Mouse (Mus musculus) cerebellum, postnatal 36 days (tissue): ENCODE measurements at regions not wholly inside any gene's neighbourhood (a gene's known extent, or its start where the extent isn't known, plus 50 kb on each side); places are given as distances from the start of the nearest gene placed in this dataset.
"Not testable (repeated sequence)": the region's sequence is repeated elsewhere in the genome, so short reads cannot be mapped to it uniquely, and the experiment has no call there.

Source experiments
- DNase-seq, 2 experiments: peaks; one replicate each; pipeline ENCODE4 v3.0.0; 2021 to 2022; ENCODE audit warnings: mixed read lengths in 2 of 2

DNA sequence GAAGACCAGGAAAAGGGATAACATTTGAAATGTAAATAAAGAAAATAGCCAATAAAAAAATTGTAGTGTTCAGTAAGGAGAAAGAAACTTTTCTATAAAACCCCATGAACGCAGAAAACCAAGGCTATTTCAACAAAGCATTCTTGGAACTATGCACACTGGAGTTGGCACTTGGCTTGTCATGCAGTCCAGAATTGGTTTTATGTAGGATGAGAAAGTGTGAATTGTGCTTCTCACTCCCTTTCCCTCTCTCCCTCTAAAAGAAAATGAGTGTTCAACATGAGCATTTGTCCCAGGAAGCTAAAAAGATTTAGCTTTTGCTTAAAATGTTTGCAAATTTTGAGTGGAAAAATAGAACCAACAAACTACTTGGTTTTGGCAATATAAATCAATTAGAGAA, 841.6 kb upstream of the Adam24 start:
- DNase-seq, result no peak

DNA sequence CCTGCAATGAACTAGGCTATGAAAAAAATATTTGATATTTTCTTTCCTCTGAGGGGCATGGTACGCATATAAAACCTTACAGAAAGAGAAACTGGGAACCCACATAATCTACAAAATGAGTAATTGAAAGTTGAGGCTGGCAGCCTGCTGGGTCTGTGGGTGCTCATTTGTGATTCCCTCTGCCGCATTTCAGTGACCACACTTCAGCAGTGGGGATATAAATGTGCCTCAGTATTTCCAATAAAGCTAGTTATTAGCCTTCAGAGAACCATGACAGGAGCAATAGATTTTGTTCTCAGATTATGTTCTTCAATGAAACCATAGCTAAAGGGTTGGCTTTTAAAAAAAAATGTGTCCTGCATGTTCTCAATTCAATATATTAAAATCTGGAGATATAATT, 828.0 kb upstream of the Adam24 start:
- DNase-seq, result no peak

DNA sequence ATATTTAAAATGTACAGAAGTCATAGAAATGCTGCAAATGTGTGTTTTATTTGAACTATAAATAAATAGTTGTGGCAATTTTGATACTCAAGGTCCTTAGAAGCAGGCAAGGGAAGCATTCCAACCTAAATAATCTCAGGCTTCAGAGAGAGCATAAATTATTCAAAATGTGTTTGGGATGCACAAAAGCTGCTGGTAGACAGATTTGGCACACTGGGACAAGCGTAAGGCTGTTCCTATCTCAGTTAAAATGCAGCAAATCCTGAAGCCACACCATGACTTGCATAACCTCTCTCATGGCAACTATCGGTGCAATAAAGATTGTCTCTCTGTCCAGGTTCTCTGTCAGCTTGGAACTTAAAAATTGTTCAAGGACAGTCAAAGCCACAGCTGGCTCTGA, 812.3 kb upstream of the Adam24 start:
- no peak for DNase-seq

DNA sequence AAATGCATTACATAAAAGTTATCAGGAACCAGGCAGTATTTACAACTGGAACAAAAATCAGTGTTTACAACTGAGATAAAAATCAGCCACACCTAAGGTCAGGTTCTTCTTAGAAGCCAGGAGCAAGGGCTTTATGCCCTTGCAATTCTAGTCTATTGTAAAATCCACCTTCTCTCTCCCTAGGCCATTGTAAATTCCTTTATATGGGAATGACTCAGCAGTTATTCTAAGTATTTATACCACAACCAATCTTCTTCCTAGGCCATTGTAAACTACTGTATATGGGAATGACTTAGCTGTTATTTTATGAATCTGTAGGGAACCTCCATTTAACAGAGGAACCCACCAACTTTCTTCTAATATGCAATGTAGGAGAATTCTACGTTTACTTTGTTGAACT, 772.6 kb upstream of the Adam24 start:
- no peak for DNase-seq

DNA sequence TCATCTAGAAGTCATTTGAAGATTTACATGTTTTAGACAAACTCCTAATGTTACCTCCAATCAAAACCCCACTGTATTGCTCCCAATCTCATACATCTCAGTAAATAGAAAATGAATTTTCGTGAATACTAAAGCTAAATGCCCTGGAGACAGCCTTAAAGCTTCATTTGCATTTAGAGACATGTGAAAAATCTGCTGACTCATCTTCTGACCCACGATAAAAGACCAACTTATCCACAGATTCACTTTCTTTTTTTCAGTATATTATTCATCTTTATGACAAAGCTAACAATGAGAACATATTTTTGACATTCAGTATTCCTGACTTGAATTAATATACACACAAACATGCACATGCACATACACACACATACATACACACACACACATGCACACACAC, 762.0 kb upstream of the Adam24 start:
- DNase-seq, result no peak

DNA sequence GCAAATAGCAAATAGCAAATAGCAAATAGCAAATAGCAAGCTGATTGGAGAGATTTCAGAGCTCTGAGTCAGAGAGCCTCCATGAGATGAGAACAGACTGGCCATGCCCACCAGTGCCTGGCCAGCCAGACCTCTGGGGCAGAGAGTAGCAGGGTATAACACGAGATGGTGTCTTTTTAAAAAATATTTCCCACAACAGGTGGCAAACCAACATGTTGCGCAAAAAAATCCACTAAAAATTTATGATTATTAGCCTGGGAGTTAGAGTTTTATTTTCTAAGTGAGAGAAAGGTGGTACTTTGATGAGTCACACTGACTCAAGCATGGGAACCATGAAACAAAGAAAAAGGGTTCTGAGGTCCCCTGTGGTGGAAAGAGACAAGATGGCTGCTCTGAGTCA, 753.5 kb upstream of the Adam24 start:
- no peak for DNase-seq

DNA sequence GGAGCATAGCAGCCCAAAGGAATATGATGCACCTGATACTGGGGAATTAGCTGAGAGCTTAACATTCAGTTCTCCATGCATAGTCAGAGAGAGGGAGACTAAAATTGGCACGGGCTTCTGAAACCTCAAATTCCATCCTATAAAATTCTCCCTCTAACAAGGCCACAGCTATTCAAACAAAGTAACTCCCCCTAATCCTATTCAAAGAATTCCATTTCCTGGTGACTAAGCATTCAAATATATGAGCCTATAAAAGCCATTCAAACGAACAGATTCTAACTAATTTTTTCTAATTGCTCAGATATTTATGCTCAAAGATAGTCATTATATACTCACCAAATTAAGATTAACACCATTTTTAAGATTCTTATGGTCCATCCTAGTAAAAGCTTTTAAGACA, 751.1 kb upstream of the Adam24 start:
- DNase-seq, result no peak

DNA sequence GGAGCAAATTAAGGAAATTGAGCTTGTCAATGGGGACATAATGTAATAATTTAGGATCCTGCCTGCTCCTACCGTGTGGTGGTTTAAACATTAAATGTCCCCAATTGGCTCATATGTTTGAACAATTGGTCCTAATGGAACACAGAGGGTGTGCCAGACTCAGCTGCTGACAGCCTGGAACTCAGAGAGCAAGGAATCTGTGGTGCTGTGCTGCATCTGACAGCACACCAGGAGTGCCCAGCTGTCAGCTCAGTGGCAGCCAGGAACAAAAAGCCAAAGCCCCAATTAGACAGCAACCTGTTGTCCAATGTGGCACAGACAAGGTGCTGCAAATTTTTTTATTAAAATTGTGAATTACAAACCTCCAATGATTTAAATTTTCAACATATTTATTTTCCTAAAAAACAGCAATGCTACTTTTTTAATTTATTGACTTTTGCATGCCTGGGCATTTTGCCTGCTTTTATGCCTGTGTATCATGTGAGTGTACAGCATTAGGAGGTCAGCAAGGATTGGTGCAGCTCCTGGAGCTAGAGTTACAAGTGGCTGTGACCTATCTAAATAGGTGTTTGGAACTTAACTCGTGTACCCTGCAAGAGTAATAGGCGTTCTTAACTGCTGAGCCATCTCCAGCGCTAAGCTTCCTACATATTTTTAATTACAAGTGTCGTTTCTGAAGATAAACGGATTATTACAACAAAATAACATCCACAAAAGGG, 724.5 kb upstream of the Adam24 start:
- DNase-seq, result no peak

DNA sequence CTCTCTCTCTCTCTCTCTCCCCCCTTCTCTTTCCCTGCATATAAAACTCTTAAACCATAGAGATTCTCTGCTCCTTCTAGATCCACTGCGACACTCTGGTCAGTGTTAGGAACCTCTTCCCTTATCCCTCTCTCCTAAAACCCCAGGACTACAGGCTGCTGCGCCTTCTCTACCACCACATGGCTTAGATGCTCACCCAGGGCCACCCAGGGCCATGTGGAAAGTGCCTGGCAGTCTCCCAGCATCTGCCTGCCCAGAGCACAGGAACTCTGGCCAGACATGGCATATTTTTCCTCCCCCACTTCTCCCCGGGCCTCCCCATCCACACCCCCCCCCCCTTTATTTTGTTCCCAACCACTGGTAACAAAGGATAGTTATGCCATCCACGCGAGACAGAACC, 720.4 kb upstream of the Adam24 start:
- DNase-seq, result no peak

DNA sequence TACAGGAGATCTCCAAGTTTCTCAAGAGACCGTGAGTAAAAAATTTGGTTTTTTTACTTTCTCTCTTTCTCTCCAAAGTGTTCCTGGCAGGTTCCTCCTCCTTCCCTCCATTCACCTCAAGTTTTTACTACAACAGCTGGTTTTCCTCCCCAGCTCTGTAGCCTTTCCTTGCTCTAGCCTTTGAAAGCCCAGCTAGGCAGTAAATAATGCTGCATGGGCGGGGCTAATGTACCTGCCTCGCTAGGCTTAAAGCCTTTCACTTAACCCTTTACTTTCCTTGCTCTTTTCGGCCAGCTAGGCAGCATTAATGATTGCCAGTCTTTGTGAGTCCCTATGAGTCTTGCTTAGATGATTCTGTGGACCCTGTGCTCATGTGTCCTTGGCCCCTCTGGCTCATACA, 720.0 kb upstream of the Adam24 start:
- no peak for DNase-seq

DNA sequence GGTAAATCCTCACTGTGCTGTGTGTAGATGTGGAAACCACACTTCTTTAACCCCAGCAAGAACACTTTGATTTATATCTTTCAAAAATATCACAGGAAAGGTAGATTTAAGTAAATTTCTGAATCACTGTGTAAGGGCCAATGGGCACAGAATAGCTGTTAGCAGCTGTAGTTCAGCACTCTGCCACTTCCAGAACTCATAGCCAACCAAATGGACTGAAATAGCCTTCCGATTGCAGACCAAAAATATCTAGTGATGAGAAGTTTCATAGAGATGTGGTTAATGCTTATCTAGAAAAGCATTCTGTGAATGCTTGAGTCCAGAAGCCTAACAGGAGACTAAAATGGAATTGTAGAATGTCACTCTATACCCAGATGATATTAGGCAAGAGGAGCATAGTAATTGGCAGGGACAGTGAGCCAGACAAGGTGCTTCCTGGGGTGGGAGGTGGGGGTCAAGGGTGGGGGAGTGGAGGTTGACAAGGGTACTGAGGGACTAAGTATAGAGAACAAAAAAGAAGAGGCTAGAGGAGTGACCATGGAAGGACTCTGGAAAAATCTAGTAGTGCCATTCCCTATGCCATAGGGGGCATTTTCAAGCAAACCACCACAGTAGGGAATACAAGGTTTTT, 669.6 kb upstream of the Adam24 start:
- no peak for DNase-seq

DNA sequence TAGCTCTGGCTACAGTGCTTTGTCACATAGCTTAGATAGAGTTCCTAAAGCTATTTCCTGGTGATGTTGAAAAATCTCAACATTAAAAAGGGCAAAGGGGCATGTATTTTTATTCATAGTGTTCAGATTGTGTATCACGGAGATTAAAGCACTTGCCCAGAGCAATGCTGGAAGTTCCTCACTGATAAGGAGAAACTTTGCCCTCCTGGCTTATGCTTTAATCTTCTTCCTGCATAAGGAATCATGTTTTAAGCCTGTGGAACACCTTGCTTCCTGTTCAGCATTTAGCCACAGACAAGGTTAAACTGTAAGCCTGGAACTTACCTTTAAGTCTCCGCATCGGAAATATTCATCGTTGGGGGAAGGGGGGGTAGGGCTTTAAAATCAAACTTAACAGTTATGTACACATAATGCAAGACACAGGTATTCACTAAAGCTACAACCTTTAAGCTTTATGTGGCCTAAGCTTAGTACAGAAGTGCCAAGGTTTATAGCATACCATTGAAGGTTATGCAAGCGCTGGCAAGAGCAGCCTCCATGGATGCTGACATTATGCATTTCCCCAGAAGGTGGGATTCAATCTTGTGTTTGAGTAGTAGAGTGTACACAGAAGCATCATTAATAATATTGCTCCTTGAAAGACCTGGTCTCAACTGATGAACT, 655.5 kb upstream of the Adam24 start:
- no peak for DNase-seq

DNA sequence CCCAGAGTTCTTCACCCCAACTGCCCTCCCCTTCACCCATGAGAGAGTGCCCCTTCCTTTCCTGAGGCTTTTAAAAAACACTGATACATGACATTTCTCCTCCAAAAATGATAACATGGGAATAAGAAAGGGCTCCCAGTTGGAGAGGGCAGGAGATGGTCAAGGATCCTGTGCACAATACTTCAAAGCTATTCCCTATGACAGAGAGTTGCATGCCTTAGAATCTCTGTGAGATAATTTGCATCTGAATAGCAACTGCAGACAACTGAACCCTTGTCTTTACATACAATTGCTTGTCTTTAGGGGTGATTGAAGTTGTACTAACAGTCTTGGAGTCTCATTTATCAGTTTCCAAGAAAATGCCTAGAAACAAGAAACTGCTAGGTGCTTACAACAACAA, 610.7 kb upstream of the Adam24 start:
- DNase-seq, result no peak

DNA sequence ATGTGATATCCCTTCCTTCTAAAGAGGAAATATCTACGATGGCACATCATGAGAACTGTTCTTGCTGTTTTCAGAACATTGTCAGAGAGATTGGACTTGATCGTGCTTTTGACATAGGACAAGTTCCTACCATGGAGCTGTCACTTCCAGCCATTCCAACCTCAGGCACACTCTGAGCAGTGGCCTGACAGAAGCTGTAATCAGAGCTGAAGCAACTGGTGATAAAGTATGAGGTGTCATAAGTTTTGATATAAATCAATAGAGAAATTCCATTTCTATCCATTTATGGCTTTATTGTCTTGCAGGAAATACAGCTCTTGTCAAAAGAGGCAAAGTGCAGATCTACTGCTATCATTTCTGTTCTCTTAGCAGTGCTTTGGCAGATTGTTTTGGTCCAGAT, 603.7 kb upstream of the Adam24 start:
- no peak for DNase-seq

DNA sequence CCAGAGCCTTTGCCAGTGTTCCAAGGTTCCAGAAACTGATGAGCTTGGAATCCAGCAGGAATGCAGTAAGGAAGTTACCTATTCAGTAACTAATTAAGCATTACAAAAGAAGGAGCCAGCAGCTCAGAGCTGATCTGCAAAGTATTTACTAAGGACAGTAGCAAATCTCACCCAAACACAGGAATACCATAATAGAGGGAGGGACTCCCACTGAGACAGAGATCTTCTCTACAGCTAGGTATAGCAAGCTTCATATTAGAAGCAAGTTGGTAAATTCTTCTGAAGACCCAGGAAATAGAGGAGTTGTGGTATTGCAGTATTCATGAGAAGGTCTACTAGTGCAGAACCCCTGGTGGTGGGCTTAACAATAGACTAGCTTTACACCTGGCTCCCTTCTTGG, 593.9 kb upstream of the Adam24 start:
- not testable (repeated sequence) for DNase-seq

DNA sequence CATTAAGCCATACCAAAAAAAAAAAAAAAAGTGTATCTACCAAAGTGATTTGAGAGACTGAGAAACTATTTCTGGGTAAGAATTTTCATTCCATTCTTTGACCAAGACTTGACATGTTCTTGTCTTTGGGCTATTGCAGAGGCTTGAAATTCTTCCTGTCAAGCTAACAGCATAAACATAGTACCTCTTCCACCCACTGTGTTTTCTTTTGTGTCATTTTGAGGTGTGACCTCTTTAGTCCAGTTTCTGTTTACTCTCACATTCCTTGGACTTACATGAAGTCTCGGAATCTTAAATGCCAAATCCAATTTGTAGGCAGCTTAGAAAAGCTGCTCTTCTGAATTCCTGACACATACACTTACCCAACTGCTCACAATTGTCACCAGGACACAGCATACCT, 590.7 kb upstream of the Adam24 start:
- DNase-seq, result no peak

DNA sequence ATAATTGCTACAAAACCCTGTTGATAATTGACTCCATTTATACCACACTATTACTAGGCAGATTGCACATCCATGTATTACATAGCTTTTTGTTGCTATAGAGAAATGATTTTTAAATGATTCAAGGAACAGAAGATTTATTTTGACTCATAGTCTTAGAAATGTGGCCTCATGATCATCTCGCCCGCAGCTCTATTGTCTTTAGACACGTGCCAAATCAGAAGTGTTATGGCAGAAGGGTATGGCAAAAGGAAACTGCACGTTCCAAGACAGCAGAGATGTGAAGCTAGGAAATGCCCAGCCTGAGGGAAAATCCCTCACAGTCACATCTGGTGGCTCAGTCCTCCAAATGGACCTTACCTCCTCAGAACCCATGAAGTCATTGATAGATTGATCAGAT, 585.5 kb upstream of the Adam24 start:
- no peak for DNase-seq

DNA sequence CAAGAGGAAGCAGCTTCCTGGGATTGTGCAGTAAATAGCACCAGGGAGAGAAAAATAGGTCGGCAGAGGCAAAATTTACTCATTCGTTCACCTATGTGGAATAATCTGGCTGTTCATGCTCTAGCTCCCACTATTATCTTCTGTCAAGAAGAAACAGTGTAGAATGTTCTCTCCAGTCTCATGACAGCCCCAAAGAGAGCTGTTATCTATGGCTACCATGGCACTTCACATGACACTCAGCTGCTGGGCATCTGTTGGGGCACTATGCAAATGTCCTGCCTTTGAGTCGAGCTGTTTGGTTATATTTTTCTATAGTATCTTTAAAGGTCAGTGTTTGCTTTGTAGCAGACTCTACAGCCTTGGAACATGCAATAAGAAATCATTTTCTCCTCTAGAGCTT, 550.5 kb upstream of the Adam24 start:
- DNase-seq, result no peak

DNA sequence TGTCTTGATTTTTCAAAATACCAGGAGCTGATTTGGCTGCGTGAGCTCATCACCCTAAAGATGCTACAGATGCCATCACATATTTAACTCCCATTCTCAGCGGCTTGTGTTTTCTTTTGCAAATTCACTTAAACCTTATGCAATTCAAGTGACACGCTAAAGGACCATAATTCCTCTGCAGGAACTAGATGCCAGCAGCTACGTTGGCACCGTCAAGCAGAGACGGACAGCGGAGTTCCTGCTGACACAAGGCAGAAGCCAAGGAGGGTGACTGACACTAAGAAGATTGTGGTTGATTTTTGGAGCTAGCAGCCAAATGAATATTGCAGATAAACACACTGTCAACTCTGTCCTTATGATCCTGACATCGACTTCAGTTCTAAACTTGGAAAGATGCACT, 547.7 kb upstream of the Adam24 start:
- DNase-seq, result no peak

DNA sequence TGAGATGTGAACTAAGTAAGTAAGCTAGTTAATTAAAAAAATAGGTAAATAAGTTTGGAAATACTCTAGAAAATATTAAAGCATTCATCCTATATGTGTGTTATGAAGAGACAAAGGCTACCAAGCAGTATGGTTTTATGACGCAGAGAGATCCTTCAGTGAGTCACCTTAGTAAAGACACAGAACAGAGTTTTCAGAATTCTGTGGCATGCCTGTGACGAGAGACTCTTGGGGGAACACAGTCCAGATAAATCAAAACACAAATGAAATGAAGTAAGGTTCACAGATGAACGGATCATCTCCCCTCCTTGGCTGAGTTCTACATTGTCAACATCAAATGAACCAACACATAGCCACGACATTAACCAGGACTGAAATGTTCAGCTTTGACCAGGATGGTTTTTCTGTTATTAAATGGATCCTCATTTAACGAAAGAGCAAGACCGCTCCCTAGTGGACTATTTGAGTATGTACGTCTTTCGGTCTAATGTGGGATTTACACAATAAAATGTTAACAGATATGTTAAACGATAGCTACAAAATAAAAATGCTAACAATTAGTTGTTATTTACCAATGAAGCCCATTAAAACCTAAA, 542.1 kb upstream of the Adam24 start:
- no peak for DNase-seq

DNA sequence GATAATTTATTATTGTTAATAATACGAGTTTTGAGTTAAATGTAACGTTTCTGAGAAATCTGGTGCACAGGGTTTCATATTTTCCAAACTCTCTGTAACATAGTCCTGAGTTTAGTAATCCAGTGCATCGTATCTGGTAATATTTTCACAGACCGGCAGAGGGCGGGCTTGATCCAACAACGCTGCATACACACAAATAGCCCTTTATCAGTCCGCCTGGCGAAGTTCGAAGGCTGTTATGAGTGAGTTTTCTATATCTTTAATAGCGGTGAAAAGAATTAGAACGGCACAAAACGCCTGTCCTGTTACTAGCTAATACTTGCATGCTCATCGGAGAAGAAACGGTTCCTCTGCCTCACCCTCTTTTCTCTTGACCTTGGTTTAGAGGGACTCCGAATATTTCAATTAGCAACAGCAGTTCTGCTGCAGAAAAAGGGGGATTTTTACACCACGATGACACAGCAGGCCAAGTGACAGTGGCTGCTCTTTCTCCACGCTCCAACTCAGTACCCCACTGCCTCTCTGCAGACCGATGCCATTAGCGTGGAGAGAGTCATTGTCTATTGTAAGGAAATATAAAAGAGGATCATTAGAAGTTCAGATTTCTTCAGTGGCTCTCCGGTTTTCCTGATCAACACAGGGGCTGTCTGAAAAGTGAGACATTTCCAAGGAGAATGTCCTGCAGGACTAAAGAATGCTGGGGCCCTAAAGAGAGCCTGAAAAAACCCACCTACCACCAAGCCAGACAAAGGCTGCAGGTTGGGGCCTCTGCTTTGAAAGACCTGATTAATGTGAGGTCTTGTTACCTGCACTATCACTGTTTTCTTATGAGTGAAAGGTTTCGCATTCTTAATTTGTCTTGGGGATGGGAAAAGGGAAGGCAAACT, 523.7 kb upstream of the Adam24 start:
- DNase-seq, result peak; percentile 72 to 78

DNA sequence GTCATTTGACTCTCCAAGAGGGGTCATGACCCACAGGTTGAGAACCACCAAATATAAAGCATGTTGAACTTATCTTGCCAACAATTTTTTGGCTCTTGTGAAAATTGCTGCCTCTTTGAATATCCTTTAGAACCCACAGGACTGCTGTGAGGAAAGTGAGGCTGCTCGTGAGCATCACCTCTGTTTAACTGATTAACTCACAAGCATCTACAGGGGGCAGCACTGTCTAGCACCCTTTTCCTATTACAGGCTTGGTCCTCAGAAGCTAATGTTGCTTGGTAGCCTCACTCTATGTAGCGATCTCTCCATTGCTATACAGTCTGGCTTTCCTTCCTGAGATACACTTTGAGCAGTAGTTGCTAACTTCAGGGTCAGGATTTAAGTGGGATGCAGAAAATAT, 522.4 kb upstream of the Adam24 start:
- DNase-seq, result no peak
